Mouse (Mus musculus) lung, embryonic 14.5 days (tissue): ENCODE results near the gene Gtf2a2. TPM values are rescaled to one million over a fixed set of nuclear protein-coding genes. Genes with fewer than 3 reads are reported as not detected.

Experiments used
- ATAC-seq: fragments of 200-750 bp; cut with Nextera tagmentation; 2 replicates; pipeline ENCODE4 v1.8.0; 2017; ENCODE audit warnings: mild to moderate bottlenecking, moderate TSS enrichment, moderate library complexity; ENCODE audit not compliant: insufficient read depth
- DNase-seq: peaks from one replicate; pipeline ENCODE4 v3.0.0-alpha.2; 2015
- H3K27ac ChIP-seq: fragments of 300-500 bp; sonication (generic); 2 replicates; pipeline ENCODE4 v1.5.1; 2014; ENCODE audit warnings: low read depth, mild to moderate bottlenecking, moderate library complexity
- H3K27me3 ChIP-seq: fragments of 300-500 bp; sonication (generic); 2 replicates; pipeline ENCODE4 v1.6.1; 2014; ENCODE audit warnings: low read length, control low read depth; ENCODE audit not compliant: insufficient read depth
- H3K36me3 ChIP-seq: fragments of 300-500 bp; sonication (generic); 2 replicates; pipeline ENCODE4 v1.6.1; 2014; ENCODE audit warnings: control low read depth; ENCODE audit not compliant: insufficient read depth
- H3K4me1 ChIP-seq: fragments of 300-500 bp; sonication (generic); 2 replicates; pipeline ENCODE4 v1.6.1; 2014; ENCODE audit warnings: antibody characterized with exemption, control low read depth; ENCODE audit not compliant: insufficient read depth
- H3K4me2 ChIP-seq: fragments of 300-500 bp; sonication (generic); 2 replicates; pipeline ENCODE4 v1.6.1; 2014; ENCODE audit warnings: mild to moderate bottlenecking
- H3K4me3 ChIP-seq: fragments of 300-500 bp; sonication (generic); 2 replicates; pipeline ENCODE4 v1.5.1; 2014; ENCODE audit warnings: low read depth, low read length
- H3K9ac ChIP-seq: fragments of 300-500 bp; sonication (generic); 2 replicates; pipeline ENCODE4 v1.6.1; 2014
- H3K9me3 ChIP-seq: fragments of 300-500 bp; sonication (generic); 2 replicates; pipeline ENCODE4 v1.6.1; 2016; ENCODE audit warnings: low read depth, low read length, control low read depth
- CTCF ChIP-seq: IDR thresholded peaks from 2 replicates; pipeline ENCODE4 v1.5.1; 2016; ENCODE audit warnings: antibody characterized with exemption, low read depth
- WGBS: fragments of 180-500 bp; shearing (Covaris S2); extraction: QIAGEN DNeasy Blood & Tissue Kit; methylation state at CpG from one replicate; pipeline ENCODE4 v1.1.7; 2014; 5-methylcytosine and 5-hydroxymethylcytosine counted together
- polyA plus RNA-seq: library from polyadenylated mRNA; unstranded; fragments of >200 nt; fragmentation: Nextera tagmentation; extraction: Ambion mirVana; gene quantifications from 2 replicates; pipeline ENCODE4 v1.2.1, GENCODE M21; 2014

The Gtf2a2 gene
- polyA plus RNA-seq, 1 experiment from 2014 or later: 228 TPM

- 55% methylated on average over 3 of the region's 3 CpGs for WGBS
- H3K9ac ChIP-seq: no peak overlapping the region
- no peaks in the 10 kb centered on the region for H3K27me3 ChIP-seq
- H3K4me3 ChIP-seq: no peak overlapping the region
- peaks cover 18% of the 10 kb centered on the region for H3K4me1 ChIP-seq
- ATAC-seq (no peak), DNase-seq (no peak)
- no peaks in the 10 kb centered on the region for H3K36me3 ChIP-seq
- H3K9me3 ChIP-seq: peaks cover 4% of the 10 kb centered on the region; the same call in 1 of the 2 replicates
- no peak overlapping the region for H3K4me2 ChIP-seq
- H3K27ac ChIP-seq: no peak overlapping the region
- no peak for TF ChIP-seq CTCF
Measured at GRCm38 (mm10) chr9:70052730-70053129, 40.4 kb downstream of the Gtf2a2 start.

GRCm38 (mm10) chr9:70053411-70053810 lies 41.1 kb downstream of the Gtf2a2 start:
- Histone ChIP-seq H3K27ac (no peak overlapping the region), H3K4me3 (no peak overlapping the region), H3K4me2 (no peak overlapping the region), H3K27me3 (no peaks in the 10 kb centered on the region), H3K36me3 (no peaks in the 10 kb centered on the region), H3K4me1 (peaks cover 18% of the 10 kb centered on the region), H3K9me3 (peaks cover 4% of the 10 kb centered on the region; the same call in 1 of the 2 replicates), H3K9ac (no peak overlapping the region)
- DNase-seq (no peak), ATAC-seq (no peak)
- no peak for TF ChIP-seq CTCF
- WGBS: 20% methylated on average over 3 of the region's 3 CpGs

- H3K9ac ChIP-seq: no peak overlapping the region
- no peaks in the 10 kb centered on the region for H3K36me3 ChIP-seq
- no peak for TF ChIP-seq CTCF
- WGBS: 44% methylated on average over 3 of the region's 3 CpGs
- ATAC-seq: no peak
- H3K27ac ChIP-seq: no peak overlapping the region
- no peaks in the 10 kb centered on the region for H3K9me3 ChIP-seq
- H3K4me2 ChIP-seq: no peak overlapping the region
- H3K4me1 ChIP-seq: no peaks in the 10 kb centered on the region
- peak; percentile 40 for DNase-seq
- no peaks in the 10 kb centered on the region for H3K27me3 ChIP-seq
- no peak overlapping the region for H3K4me3 ChIP-seq
Measured at GRCm38 (mm10) chr9:70062012-70062411, 49.7 kb downstream of the Gtf2a2 start.

GRCm38 (mm10) chr9:70067497-70067896 lies 55.1 kb downstream of the Gtf2a2 start:
- no peak for DNase-seq
- no peak for TF ChIP-seq CTCF
- no peaks in the 10 kb centered on the region for H3K36me3 ChIP-seq
- no peaks in the 10 kb centered on the region for H3K9me3 ChIP-seq
- H3K27ac ChIP-seq: no peak overlapping the region
- WGBS: 84% methylated on average over 3 of the region's 3 CpGs
- 0 out of 2 replicates have a peak, but pooled peaks cover 4% of the 10 kb centered on the region for H3K4me1 ChIP-seq
- ATAC-seq: no peak
- no peaks in the 10 kb centered on the region for H3K27me3 ChIP-seq
- no peak overlapping the region for H3K4me3 ChIP-seq
- H3K4me2 ChIP-seq: no peak overlapping the region
- no peak overlapping the region for H3K9ac ChIP-seq

GRCm38 (mm10) chr9:70069961-70070435 lies 57.6 kb downstream of the Gtf2a2 start:
- 0 out of 2 replicates have a peak, but pooled peaks cover 4% of the 10 kb centered on the region for H3K4me1 ChIP-seq
- 23% methylated on average over 8 of the region's 8 CpGs for WGBS

GRCm38 (mm10) chr9:70072387-70072786 lies 60.0 kb downstream of the Gtf2a2 start:
- no peaks in the 10 kb centered on the region for H3K27me3 ChIP-seq
- ATAC-seq (no peak), DNase-seq (no peak)
- 0 out of 2 replicates have a peak, but pooled peaks cover 4% of the 10 kb centered on the region for H3K4me1 ChIP-seq
- no peak for TF ChIP-seq CTCF
- WGBS: 80% methylated on average over 8 of the region's 8 CpGs
- H3K36me3 ChIP-seq: no peaks in the 10 kb centered on the region
- H3K4me3 ChIP-seq: no peak overlapping the region
- H3K4me2 ChIP-seq: no peak overlapping the region
- no peaks in the 10 kb centered on the region for H3K9me3 ChIP-seq
- no peak overlapping the region for H3K9ac ChIP-seq
- no peak overlapping the region for H3K27ac ChIP-seq

More at GRCm38 (mm10) chr9:70069961-70070435, 57.6 kb downstream of the Gtf2a2 start:
- no peaks in the 10 kb centered on the region for H3K9me3 ChIP-seq
- H3K27ac ChIP-seq: no peak overlapping the region
- no peak overlapping the region for H3K9ac ChIP-seq
- H3K4me3 ChIP-seq: no peak overlapping the region
- no peak for TF ChIP-seq CTCF
- ATAC-seq (peak; percentile 54; the same call in 1 of the 2 replicates), DNase-seq (peak; percentile 62)
- no peaks in the 10 kb centered on the region for H3K27me3 ChIP-seq
- H3K4me2 ChIP-seq: no peak overlapping the region
- no peaks in the 10 kb centered on the region for H3K36me3 ChIP-seq

Other genes starting within 250 kb of the Gtf2a2 start
- 129 and 139 TPM in 2 replicates for gene Bnip2, start 23.1 kb upstream of the Gtf2a2 start, polyA plus RNA-seq
- gene Gcnt3, start 25.5 kb downstream of the Gtf2a2 start, polyA plus RNA-seq: 0.18 and 0.21 TPM in 2 replicates
- 4.2 and 6.0 TPM in 2 replicates for gene Fam81a, start 130.0 kb downstream of the Gtf2a2 start, polyA plus RNA-seq
- 27.6 and 31.4 TPM in 2 replicates for gene Myo1e, start 194.8 kb downstream of the Gtf2a2 start, polyA plus RNA-seq